19 mouse cellular contexts compared by ENCODE assay signal in genomic region chr11:90200826-90201225, GRCm38 (mm10).
"Had no signal": no experiment of that assay in that cellular context is flagged by ENCODE, and none has a peak within 500 bp of the region (broad histone marks: within the 10 kb centered on the region; RNA-seq: fewer than 3 reads in every experiment).

No protein-coding gene starts in this region.

- ATAC-seq: hindbrain, embryonic 16.5 days; inflammation-experienced regulatory T-cells, adult 6 months; intestine, embryonic 15.5 days; intestine, postnatal 0 days had no signal

- DNase-seq: gastrocnemius, adult 2 months; gastrocnemius, postnatal 10 days; gastrocnemius, postnatal 25 days; heart, adult 11 months; heart, adult 2 months; heart, postnatal 10 days; heart, postnatal 4 days; kidney, adult 18-20 months; kidney, adult 8-10 months; kidney, postnatal 10 days; kidney, postnatal 36 days; layer of hippocampus, adult 9-11 months; layer of hippocampus, postnatal 36 days; liver; liver, embryonic 13.5 days had no signal
